Mouse (Mus musculus) layer of hippocampus, adult 18-20 months (tissue): ENCODE measurements around the gene Spopl. TPM values are rescaled to one million over a fixed set of nuclear protein-coding genes. Genes with fewer than 3 reads are reported as not detected.
A peak's percentile ranks its signal among the peaks of the same experiment; 100 is the strongest.
"Not testable (repeated sequence)": the region's sequence is repeated elsewhere in the genome, so short reads cannot be mapped to it uniquely, and the experiment has no call there.

ENCODE experiments used
- DNase-seq, 2 experiments: peaks; one replicate each; pipeline ENCODE4 v3.0.0; 2022; ENCODE audit warnings: low spot score in 2 of 2
- long read RNA-seq: library from polyadenylated mRNA; stranded (forward); transcript quantifications from one replicate; pipeline ENCODE4 v2.0.0, GENCODE M21; 2021
- total RNA-seq, 2 experiments: library from RNA; stranded (reverse); gene quantifications; 2 replicates each; pipeline ENCODE4 v1.2.3; 2021

Gene Spopl
- total RNA-seq = 10 to 100 TPM; 27.8 to 30.1 TPM
- long read RNA-seq, full-length matches to known transcripts = 7 of 16 reads
- long read RNA-seq, partial matches to known transcripts = 0 of 16 reads
- long read RNA-seq, other reads (novel, unspliced or antisense) = 9 of 16 reads

DNA sequence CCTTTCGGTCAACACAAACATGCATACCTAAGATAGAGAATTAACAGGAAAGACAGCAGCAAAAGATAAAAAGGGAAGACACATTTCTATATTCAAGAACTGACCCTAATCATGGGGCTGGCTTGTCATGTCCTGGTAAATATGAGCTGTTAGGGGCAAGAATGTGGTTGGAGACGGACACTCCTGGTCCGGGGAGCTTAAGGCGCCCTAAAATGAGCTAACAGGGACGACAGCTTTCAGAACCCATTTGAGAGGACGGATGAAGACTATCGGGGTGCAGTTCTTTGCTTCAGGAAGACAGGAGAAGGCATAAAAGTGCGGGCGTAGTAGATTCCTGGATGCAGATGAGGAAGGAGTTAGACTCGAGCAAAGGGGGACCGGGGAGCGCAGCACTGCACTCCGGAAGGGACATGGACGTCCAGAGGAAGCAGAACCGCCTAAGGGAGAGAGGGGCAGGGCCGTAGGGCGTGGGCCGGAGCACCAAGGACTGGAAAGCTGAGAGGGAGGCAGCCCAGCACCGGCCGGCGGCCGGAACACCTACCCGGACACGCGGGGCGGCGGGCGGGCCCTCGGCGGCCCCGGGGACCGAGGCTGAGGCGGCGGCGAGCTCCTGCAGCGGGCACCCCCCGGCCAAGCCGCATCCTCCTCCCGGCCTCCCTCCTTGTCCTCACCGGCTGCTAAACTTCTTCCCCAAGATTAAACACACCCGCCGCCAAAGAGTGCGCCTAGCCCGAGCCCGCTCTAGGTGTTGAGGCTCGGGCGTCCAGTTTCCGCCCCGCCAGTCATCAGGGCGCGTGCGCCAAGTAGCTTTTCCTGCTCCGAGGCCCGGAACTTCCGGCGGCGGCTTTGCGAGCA, at the start of gene Spopl:
Gene Spopl, minus strand, starts transcription at position 805 of the 855 bp plus-strand sequence.
- DNase-seq = peak; percentile 89 to 94

DNA sequence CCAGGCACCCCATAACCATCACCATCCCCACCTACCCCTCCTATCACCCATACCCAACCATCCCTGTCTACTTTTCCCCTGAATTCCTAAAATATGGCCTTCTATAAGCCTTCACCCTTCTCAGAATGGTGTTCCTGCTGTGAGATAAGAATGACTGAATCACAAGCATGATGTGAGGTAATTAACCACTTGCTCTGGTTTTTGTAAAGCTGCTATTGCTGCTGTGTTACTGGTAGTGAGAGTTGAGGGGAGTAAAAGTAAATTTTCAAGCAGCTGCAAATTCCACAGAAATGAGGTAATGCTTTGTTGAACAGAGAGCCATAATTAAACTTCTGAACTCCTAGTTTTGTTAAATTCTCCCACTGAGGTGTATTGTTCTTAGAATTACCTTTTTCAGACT, 48.2 kb upstream of the Spopl start:
- no peak for DNase-seq

DNA sequence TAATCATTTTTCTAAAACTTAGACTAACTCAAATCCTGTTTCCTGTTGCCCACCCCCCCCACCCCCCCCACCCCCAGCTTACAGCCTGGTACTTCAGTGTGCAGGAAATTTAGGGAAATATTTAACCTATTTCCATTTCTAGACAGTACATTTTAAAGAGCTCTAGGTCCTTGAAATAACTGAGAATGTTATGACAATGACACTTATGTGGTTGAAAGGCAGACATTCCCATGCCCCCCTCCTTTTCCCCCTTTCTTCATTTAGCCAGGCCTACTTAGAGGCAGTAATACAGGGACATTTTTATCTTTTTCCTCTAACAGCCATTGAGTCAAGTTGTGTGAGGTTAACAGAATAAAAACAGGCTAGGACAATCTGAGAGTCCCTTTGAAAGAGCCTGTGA, 46.1 kb upstream of the Spopl start:
- DNase-seq = no peak

GRCm38 (mm10) chr2:23605391-23605790, 33.5 kb upstream of the Spopl start:
- DNase-seq = no peak

- DNase-seq = no peak
These were observed 16.9 kb upstream of the Spopl start for GRCm38 (mm10) chr2:23588769-23589168.

DNA sequence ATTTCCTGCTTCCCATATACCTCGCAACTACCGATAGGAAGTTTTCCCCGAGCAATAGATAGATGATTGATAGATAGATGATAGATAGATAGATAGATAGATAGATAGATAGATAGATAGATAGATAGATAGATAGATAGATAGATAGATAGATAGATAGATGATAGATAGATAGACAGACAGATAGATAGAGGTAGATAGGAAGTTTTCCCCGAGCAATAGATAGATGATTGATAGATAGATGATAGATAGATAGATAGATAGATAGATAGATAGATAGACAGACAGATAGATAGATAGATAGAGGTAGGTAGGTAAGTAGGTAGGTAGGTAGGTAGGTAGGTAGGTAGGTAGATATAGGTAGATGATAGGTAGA, 239 bp upstream of the Spopl start:
- not testable (repeated sequence) for DNase-seq

- no peak for DNase-seq
These were observed 1.3 kb downstream of the Spopl start for GRCm38 (mm10) chr2:23570563-23570962.

DNA sequence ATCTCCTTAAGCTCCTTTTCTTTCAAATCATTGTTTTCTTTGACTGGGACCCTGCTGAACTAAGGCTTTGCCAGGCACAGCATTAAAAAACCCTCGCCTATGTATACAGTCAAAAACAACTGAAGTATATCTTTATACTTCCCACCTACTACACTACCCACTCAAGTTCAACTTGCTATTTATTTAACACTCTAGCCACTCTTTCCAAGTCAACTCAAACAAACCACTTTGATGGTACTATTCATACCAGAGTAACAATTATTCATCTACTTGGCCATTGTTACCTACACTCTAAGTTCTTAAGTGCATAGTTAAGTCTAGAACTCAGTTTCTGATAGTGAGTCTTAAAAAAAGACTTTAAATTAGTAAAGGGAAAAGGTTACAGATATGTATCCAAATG, 3.1 kb downstream of the Spopl start:
- no peak for DNase-seq

DNA sequence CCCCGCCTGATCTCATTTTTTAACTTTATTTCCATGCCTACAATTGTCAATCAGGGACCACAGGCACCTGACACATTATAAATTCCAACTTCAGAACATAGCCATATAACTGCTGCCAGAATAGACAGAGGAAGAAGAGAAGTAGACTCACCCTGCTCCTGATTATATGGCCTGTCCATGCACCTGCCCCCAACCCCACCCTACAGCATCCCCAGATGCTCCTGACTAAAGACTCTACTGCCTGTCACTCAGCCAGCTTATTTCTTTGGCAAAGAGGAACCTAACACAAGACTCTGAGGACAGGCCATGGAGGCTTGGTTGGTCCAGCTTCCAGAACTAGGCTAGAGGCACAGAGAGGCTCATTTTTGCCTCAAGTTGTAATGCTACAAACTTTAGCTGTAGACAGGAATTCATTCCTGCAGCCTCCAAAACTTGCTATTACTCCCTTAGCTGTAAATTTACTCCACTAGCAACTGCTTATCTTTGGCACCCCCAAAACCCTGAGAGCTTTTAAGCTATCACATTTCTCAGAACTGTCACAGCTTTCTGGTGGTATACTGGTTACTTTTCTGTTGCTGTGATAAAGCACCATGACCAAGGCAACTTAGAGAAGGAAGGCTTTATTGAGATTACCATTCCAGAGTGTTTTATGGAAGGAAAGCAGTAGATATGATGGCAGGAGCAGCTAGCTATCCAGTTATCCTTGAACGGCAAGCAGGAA, 6.7 kb downstream of the Spopl start:
- no peak for DNase-seq

GRCm38 (mm10) chr2:23562898-23563297, 9.0 kb downstream of the Spopl start:
- no peak for DNase-seq

- no peak for DNase-seq
These were observed 12.7 kb downstream of the Spopl start for GRCm38 (mm10) chr2:23559186-23559585.

- DNase-seq = no peak
These were observed 20.7 kb downstream of the Spopl start for GRCm38 (mm10) chr2:23551235-23551634.

GRCm38 (mm10) chr2:23547220-23547619, 24.7 kb downstream of the Spopl start:
- DNase-seq = no peak

- DNase-seq = no peak
These were observed 31.9 kb downstream of the Spopl start for GRCm38 (mm10) chr2:23539967-23540366.

DNA sequence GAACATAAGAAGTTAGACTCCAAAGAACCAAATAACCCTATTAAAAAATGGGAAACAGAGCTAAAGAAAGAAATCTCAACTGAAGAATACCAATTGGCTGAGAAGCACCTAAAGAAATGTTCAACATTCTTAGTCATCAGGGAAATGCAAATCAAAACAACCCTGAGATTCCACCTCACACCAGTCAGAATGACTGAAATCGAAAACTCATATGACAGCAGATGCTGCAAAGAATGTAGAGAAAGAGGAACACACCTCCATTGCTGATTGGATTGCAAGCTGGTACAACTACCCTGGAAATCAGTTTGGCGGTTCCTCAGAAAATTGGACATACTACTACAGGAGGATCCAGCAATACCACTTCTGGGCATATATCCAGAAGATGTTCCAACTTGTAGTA, 44.2 kb downstream of the Spopl start:
- not testable (repeated sequence) for DNase-seq

- no peak for DNase-seq
These were observed 66.8 kb downstream of the Spopl start for GRCm38 (mm10) chr2:23505141-23505540.

- no peak for DNase-seq
These were observed 90.2 kb downstream of the Spopl start for GRCm38 (mm10) chr2:23481715-23482114.

GRCm38 (mm10) chr2:23467471-23467870, 104.4 kb downstream of the Spopl start:
- no peak for DNase-seq

DNA sequence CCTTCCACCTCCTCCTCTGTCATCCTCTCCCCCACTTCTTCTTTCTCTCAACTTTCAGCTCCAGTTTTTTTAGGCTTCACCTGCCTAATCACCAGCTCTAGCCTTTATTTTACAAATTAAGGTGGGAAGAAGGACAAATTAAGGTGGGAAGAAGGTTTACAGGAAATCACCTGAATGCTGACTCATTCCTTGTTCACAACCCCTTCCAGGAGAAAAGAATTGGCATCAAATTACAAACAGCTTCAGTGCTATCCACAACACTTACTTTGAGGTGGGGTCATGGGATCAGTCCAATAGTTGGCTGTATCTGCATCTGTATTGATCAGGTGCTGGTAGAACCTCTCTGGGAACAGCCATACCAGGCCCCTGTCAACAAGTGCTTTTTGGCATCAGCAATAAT, 114.5 kb downstream of the Spopl start:
- DNase-seq = no peak
